Mouse (Mus musculus) hindbrain, embryonic 13.5 days (tissue): ENCODE results near the gene Gtf2a1. TPM values are rescaled to one million over a fixed set of nuclear protein-coding genes. Genes with fewer than 3 reads are reported as not detected.
"Not testable (repeated sequence)": the region's sequence is repeated elsewhere in the genome, so short reads cannot be mapped to it uniquely, and the experiment has no call there.

ENCODE experiments used
- ATAC-seq: fragments of 200-750 bp; cut with Nextera tagmentation; 2 replicates; pipeline ENCODE4 v1.8.0; 2017; ENCODE audit warnings: moderate TSS enrichment; ENCODE audit not compliant: low FRiP score
- H3K27ac ChIP-seq: fragments of 300-500 bp; sonication (generic); 2 replicates; pipeline ENCODE4 v1.5.1; 2015; ENCODE audit warnings: inconsistent platforms, mild to moderate bottlenecking, moderate library complexity
- H3K27me3 ChIP-seq: fragments of 300-500 bp; sonication (generic); 2 replicates; pipeline ENCODE4 v1.6.1; 2015; ENCODE audit warnings: mild to moderate bottlenecking, inconsistent platforms
- H3K36me3 ChIP-seq: fragments of 300-500 bp; sonication (generic); 2 replicates; pipeline ENCODE4 v1.6.1; 2015; ENCODE audit warnings: mild to moderate bottlenecking, inconsistent platforms
- H3K4me1 ChIP-seq: fragments of 300-500 bp; sonication (generic); replicated peaks from 2 replicates; pipeline ENCODE4 v1.6.1; 2015; ENCODE audit warnings: inconsistent platforms
- H3K4me2 ChIP-seq: fragments of 300-500 bp; sonication (generic); 2 replicates; pipeline ENCODE4 v1.6.1; 2015; ENCODE audit warnings: inconsistent platforms, mild to moderate bottlenecking, moderate library complexity
- H3K4me3 ChIP-seq: fragments of 300-500 bp; sonication (generic); 2 replicates; pipeline ENCODE4 v1.5.1; 2015; ENCODE audit warnings: mild to moderate bottlenecking, inconsistent platforms
- H3K9ac ChIP-seq: fragments of 300-500 bp; sonication (generic); 2 replicates; pipeline ENCODE4 v1.6.1; 2015; ENCODE audit warnings: mild to moderate bottlenecking, inconsistent platforms
- H3K9me3 ChIP-seq: fragments of 300-500 bp; sonication (generic); 2 replicates; pipeline ENCODE4 v1.6.1; 2016; ENCODE audit warnings: inconsistent platforms
- WGBS: fragments of 180-500 bp; shearing (Covaris S2); methylation state at CpG from one replicate; pipeline ENCODE4 v1.1.7; 2015; 5-methylcytosine and 5-hydroxymethylcytosine counted together
- polyA plus RNA-seq: library from polyadenylated mRNA; unstranded; fragments of >200 nt; fragmentation: Nextera tagmentation; extraction: Ambion mirVana; gene quantifications from 2 replicates; pipeline ENCODE4 v1.2.1, GENCODE M21; 2015

Gene Gtf2a1
- polyA plus RNA-seq, 1 experiment from 2014 or later: 74.1 TPM

GRCm38 (mm10) chr12:91569255-91569654, 21.0 kb downstream of the Gtf2a1 start:
- WGBS: 90% methylated on average over 3 of the region's 3 CpGs
- H3K36me3 ChIP-seq: peaks cover 79% of the 10 kb centered on the region
- ATAC-seq: no peak
- H3K9me3 ChIP-seq: no peaks in the 10 kb centered on the region
- H3K27ac ChIP-seq: no peak overlapping the region
- no peaks in the 10 kb centered on the region for H3K27me3 ChIP-seq
- no peak overlapping the region for H3K4me2 ChIP-seq
- H3K4me1 ChIP-seq: no peaks in the 10 kb centered on the region
- no peak overlapping the region for H3K4me3 ChIP-seq
- H3K9ac ChIP-seq: no peak overlapping the region

- 98% methylated on average over 4 of the region's 4 CpGs for whole genome bisulfite sequencing
- no peak overlapping the region for H3K27ac ChIP-seq
- no peak overlapping the region for H3K4me3 ChIP-seq
- H3K27me3 ChIP-seq: no peaks in the 10 kb centered on the region
- no peaks in the 10 kb centered on the region for H3K9me3 ChIP-seq
- no peaks in the 10 kb centered on the region for H3K4me1 ChIP-seq
- no peak overlapping the region for H3K4me2 ChIP-seq
- H3K9ac ChIP-seq: no peak overlapping the region
- no peak for ATAC-seq
- peaks cover 75% of the 10 kb centered on the region for H3K36me3 ChIP-seq
These were observed 23.1 kb downstream of the Gtf2a1 start for GRCm38 (mm10) chr12:91567145-91567544.

- WGBS: 58% methylated on average over 4 of the region's 4 CpGs
- peaks cover 25% of the 10 kb centered on the region for H3K36me3 ChIP-seq
- not testable (repeated sequence) for H3K27ac ChIP-seq, H3K4me3 ChIP-seq, ATAC-seq, H3K9me3 ChIP-seq, H3K9ac ChIP-seq, H3K4me1 ChIP-seq, H3K27me3 ChIP-seq, H3K4me2 ChIP-seq
These were observed 32.1 kb downstream of the Gtf2a1 start for GRCm38 (mm10) chr12:91558152-91558551.

- H3K4me3 ChIP-seq, H3K27me3 ChIP-seq, H3K4me2 ChIP-seq, H3K27ac ChIP-seq, H3K4me1 ChIP-seq, H3K9me3 ChIP-seq, H3K9ac ChIP-seq: not testable (repeated sequence)
- whole genome bisulfite sequencing: 88% methylated on average over 8 of the region's 8 CpGs
- peaks cover 19% of the 10 kb centered on the region for H3K36me3 ChIP-seq
- 0 out of 2 replicates have a peak, but pooled peaks have one; percentile 13 for ATAC-seq
These were observed 32.8 kb downstream of the Gtf2a1 start for GRCm38 (mm10) chr12:91557358-91558005.

GRCm38 (mm10) chr12:91551773-91552526, 38.3 kb downstream of the Gtf2a1 start:
- 44% methylated on average over 19 of the region's 19 CpGs for WGBS
- Histone ChIP-seq H3K9ac (no peak overlapping the region), H3K4me1 (peaks cover 10% of the 10 kb centered on the region), H3K9me3 (no peaks in the 10 kb centered on the region), H3K36me3 (peaks cover 6% of the 10 kb centered on the region), H3K4me3 (no peak overlapping the region), H3K27ac (peak overlapping the region; percentile 40; the same call in 1 of the 2 replicates), H3K4me2 (peak overlapping the region; percentile 29), H3K27me3 (0 out of 2 replicates have a peak, but pooled peaks cover 5% of the 10 kb centered on the region)
- ATAC-seq: peak; percentile 86

- Histone ChIP-seq H3K4me3 (no peak overlapping the region), H3K27me3 (0 out of 2 replicates have a peak, but pooled peaks cover 10% of the 10 kb centered on the region), H3K9me3 (no peaks in the 10 kb centered on the region), H3K9ac (no peak overlapping the region), H3K36me3 (peaks cover 4% of the 10 kb centered on the region), H3K27ac (no peak overlapping the region), H3K4me1 (peaks cover 10% of the 10 kb centered on the region), H3K4me2 (no peak overlapping the region)
- no peak for ATAC-seq
- WGBS: 60% methylated on average over 9 of the region's 9 CpGs
These were observed 40.8 kb downstream of the Gtf2a1 start for GRCm38 (mm10) chr12:91549471-91549870.

DNA sequence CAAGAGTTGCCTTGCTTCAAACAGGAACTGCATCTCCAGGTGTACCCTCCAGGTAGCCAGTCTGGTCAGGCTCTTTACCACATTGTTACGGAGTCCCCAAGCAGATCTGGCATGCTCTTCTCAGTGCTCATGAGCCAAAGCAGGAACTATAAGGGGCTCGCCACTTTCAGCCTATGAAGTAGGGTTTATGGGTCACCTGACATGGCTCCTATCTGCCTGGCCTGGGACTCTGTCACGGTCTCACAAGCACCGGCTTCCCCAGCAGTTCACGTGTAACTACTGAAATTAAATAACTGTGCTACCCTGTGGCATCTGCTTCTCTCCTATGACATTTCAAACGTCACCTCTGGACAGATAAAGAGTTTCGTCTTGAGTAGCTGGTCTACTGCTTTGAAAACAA, 50.1 kb downstream of the Gtf2a1 start:
- Histone ChIP-seq H3K27ac (no peak overlapping the region), H3K4me2 (no peak overlapping the region), H3K36me3 (no peaks in the 10 kb centered on the region), H3K9me3 (0 out of 2 replicates have a peak, but pooled peaks cover 3% of the 10 kb centered on the region), H3K4me1 (no peaks in the 10 kb centered on the region), H3K27me3 (no peaks in the 10 kb centered on the region), H3K9ac (no peak overlapping the region), H3K4me3 (no peak overlapping the region)
- WGBS: 91% methylated on average over 7 of the region's 7 CpGs
- no peak for ATAC-seq

DNA sequence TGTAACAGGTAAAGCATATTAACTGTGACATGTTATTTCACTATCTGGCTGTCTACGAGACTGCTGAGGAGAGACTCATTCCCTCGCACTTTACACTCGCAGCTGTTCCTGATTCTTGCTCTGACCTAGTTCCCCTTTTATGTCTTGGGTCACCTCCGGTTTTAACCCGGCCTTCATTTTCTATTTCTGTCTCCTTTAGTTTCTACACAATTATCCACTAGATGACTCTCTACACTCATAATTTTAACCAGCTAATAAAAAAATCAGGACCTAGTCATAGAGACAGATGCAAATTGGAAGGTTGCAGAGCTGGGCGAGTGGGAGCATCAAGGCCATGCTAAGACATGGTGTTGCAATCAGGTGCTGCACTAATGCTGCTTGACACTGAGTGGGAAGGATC, 55.8 kb downstream of the Gtf2a1 start:
- no peaks in the 10 kb centered on the region for H3K27me3 ChIP-seq
- WGBS: 93% methylated on average over 6 of the region's 6 CpGs
- no peak overlapping the region for H3K27ac ChIP-seq
- H3K9me3 ChIP-seq: no peaks in the 10 kb centered on the region
- no peaks in the 10 kb centered on the region for H3K4me1 ChIP-seq
- ATAC-seq: no peak
- no peak overlapping the region for H3K4me2 ChIP-seq
- H3K4me3 ChIP-seq: no peak overlapping the region
- no peaks in the 10 kb centered on the region for H3K36me3 ChIP-seq
- H3K9ac ChIP-seq: no peak overlapping the region

GRCm38 (mm10) chr12:91523626-91524025, 66.7 kb downstream of the Gtf2a1 start:
- Histone ChIP-seq H3K4me3 (no peak overlapping the region), H3K9me3 (0 out of 2 replicates have a peak, but pooled peaks cover 3% of the 10 kb centered on the region), H3K27me3 (no peaks in the 10 kb centered on the region), H3K9ac (no peak overlapping the region), H3K4me2 (no peak overlapping the region), H3K4me1 (no peaks in the 10 kb centered on the region), H3K27ac (no peak overlapping the region), H3K36me3 (no peaks in the 10 kb centered on the region)
- ATAC-seq: no peak
- WGBS: 84% methylated on average over 3 of the region's 3 CpGs

- no peaks in the 10 kb centered on the region for H3K4me1 ChIP-seq
- no peak overlapping the region for H3K27ac ChIP-seq
- no peaks in the 10 kb centered on the region for H3K27me3 ChIP-seq
- 68% methylated on average over 3 of the region's 3 CpGs for WGBS
- no peak overlapping the region for H3K4me3 ChIP-seq
- H3K9ac ChIP-seq: no peak overlapping the region
- no peaks in the 10 kb centered on the region for H3K36me3 ChIP-seq
- no peak overlapping the region for H3K4me2 ChIP-seq
- no peak for ATAC-seq
- H3K9me3 ChIP-seq: 0 out of 2 replicates have a peak, but pooled peaks cover 3% of the 10 kb centered on the region
These were observed 72.5 kb downstream of the Gtf2a1 start for GRCm38 (mm10) chr12:91517808-91518207.

- WGBS: 72% methylated on average over 6 of the region's 6 CpGs
- Histone ChIP-seq H3K36me3 (no peaks in the 10 kb centered on the region), H3K9me3 (no peaks in the 10 kb centered on the region), H3K27ac (no peak overlapping the region), H3K4me1 (peaks cover 4% of the 10 kb centered on the region), H3K4me2 (no peak overlapping the region), H3K9ac (no peak overlapping the region), H3K27me3 (no peaks in the 10 kb centered on the region), H3K4me3 (no peak overlapping the region)
- no peak for ATAC-seq
These were observed 76.3 kb downstream of the Gtf2a1 start for GRCm38 (mm10) chr12:91513980-91514379.

DNA sequence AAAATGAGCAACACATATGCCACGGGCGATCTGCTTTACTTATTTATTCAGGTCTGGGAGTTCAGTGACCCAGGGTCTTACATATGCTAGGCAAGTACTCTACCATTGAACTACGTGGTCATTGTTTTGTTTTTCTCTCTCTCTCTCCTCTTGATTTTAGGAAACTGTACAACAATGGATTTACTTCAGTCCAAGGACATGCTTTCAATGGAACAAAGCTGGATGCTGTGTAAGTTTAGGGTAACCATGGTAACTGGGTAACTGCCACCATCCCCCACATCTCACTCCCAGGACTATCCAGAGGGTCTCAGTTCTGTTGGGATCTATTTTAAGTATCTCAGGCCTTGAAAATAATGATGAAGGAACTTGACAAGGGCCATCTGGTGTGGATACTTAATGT, 78.5 kb downstream of the Gtf2a1 start:
- no peaks in the 10 kb centered on the region for H3K36me3 ChIP-seq
- no peaks in the 10 kb centered on the region for H3K9me3 ChIP-seq
- no peak overlapping the region for H3K9ac ChIP-seq
- H3K27me3 ChIP-seq: no peaks in the 10 kb centered on the region
- H3K27ac ChIP-seq: no peak overlapping the region
- H3K4me2 ChIP-seq: no peak overlapping the region
- ATAC-seq: no peak
- peaks cover 4% of the 10 kb centered on the region for H3K4me1 ChIP-seq
- WGBS: 18% methylated on average over 3 of the region's 3 CpGs
- H3K4me3 ChIP-seq: no peak overlapping the region
